Mouse (Mus musculus) limb, embryonic 11.5 days (tissue): ENCODE data around the gene Msmp. TPM values are rescaled to one million over a fixed set of nuclear protein-coding genes. Genes with fewer than 3 reads are reported as not detected.

Experiments used
- ATAC-seq: fragments of 200-750 bp; cut with Nextera tagmentation; 2 replicates; pipeline ENCODE4 v1.8.0; 2017; ENCODE audit warnings: low read depth; ENCODE audit not compliant: insufficient number of reproducible peaks, low FRiP score, low TSS enrichment
- DNase-seq: peaks from one replicate; pipeline ENCODE4 v3.0.0-alpha.2; 2015; ENCODE audit warnings: low spot score
- H3K27ac ChIP-seq: fragments of 300-500 bp; sonication (generic); replicated peaks from 2 replicates; pipeline ENCODE4 v1.5.1; 2014; ENCODE audit warnings: low read depth, mild to moderate bottlenecking, low read length
- H3K27me3 ChIP-seq: fragments of 300-500 bp; sonication (generic); 2 replicates; pipeline ENCODE4 v1.6.1; 2014; ENCODE audit warnings: mild to moderate bottlenecking, low read length, mixed read lengths; ENCODE audit not compliant: control insufficient read depth, insufficient read depth
- H3K36me3 ChIP-seq: fragments of 300-500 bp; sonication (generic); 2 replicates; pipeline ENCODE4 v1.6.1; 2014; ENCODE audit warnings: mild to moderate bottlenecking, low read length, moderate library complexity, mixed read lengths; ENCODE audit not compliant: control insufficient read depth, insufficient read depth
- H3K4me1 ChIP-seq: fragments of 300-500 bp; sonication (generic); 2 replicates; pipeline ENCODE4 v1.6.1; 2014; ENCODE audit warnings: low read length, mixed read lengths; ENCODE audit not compliant: control insufficient read depth, insufficient read depth
- H3K4me2 ChIP-seq: fragments of 300-500 bp; sonication (generic); 2 replicates; pipeline ENCODE4 v1.6.1; 2014; ENCODE audit warnings: low read depth, mild to moderate bottlenecking, moderate library complexity; ENCODE audit not compliant: severe bottlenecking
- H3K4me3 ChIP-seq: fragments of 300-500 bp; sonication (generic); 2 replicates; pipeline ENCODE4 v1.5.1; 2014; ENCODE audit warnings: low read depth, low read length
- H3K9ac ChIP-seq: fragments of 300-500 bp; sonication (generic); 2 replicates; pipeline ENCODE4 v1.6.1; 2014; ENCODE audit warnings: mild to moderate bottlenecking, low read length
- H3K9me3 ChIP-seq: fragments of 300-500 bp; sonication (generic); 2 replicates; pipeline ENCODE4 v1.6.1; 2016; ENCODE audit warnings: low read length; ENCODE audit not compliant: control insufficient read depth
- WGBS: fragments of 180-500 bp; shearing (Covaris S2); extraction: QIAGEN DNeasy Blood & Tissue Kit; methylation state at CpG from one replicate; pipeline ENCODE4 v1.1.7; 2014; 5-methylcytosine and 5-hydroxymethylcytosine counted together
- polyA plus RNA-seq: library from polyadenylated mRNA; unstranded; fragments of >200 nt; fragmentation: Nextera tagmentation; extraction: Ambion mirVana; gene quantifications from 2 replicates; pipeline ENCODE4 v1.2.1, GENCODE M21; 2014

Msmp gene
- polyA plus RNA-seq: 2.3 TPM in 1 of 2 replicates, not detected in the other

GRCm38 (mm10) chr4:43584444-43585416, at the start of gene Msmp:
TSS of gene Msmp (minus strand) at chr4:43584494.
- WGBS: 66% methylated on average over 12 of the region's 12 CpGs
- no peak within 1 kb of the TSS for H3K27ac ChIP-seq
- H3K9me3 ChIP-seq: no peaks in the 10 kb centered on the region

GRCm38 (mm10) chr4:43633736-43634135, 49.4 kb upstream of the Msmp start:
- H3K4me2 ChIP-seq: no peak overlapping the region
- H3K9me3 ChIP-seq: no peaks in the 10 kb centered on the region
- H3K27ac ChIP-seq: no peak overlapping the region
- DNase-seq (no peak), ATAC-seq (no peak)
- no peak overlapping the region for H3K9ac ChIP-seq
- WGBS: 87% methylated on average over 2 of the region's 2 CpGs
- H3K4me1 ChIP-seq: peaks cover 12% of the 10 kb centered on the region
- H3K36me3 ChIP-seq: no peaks in the 10 kb centered on the region
- H3K4me3 ChIP-seq: no peak overlapping the region
- peaks cover 5% of the 10 kb centered on the region; the same call in 1 of the 2 replicates for H3K27me3 ChIP-seq

More at GRCm38 (mm10) chr4:43584444-43585416, at the start of gene Msmp:
- Histone ChIP-seq H3K4me1 (peaks cover 10% of the 10 kb centered on the region; the same call in 1 of the 2 replicates), H3K4me2 (no peak within 1 kb of the TSS), H3K36me3 (peaks cover 18% of the 10 kb centered on the region), H3K27me3 (no peaks in the 10 kb centered on the region), H3K9ac (0 out of 2 replicates have a peak within 1 kb of the TSS, but pooled peaks have one; percentile 12), H3K4me3 (no peak within 1 kb of the TSS)
- ATAC-seq: no peak
- no peak for DNase-seq

- Histone ChIP-seq H3K4me3 (no peak overlapping the region), H3K36me3 (no peaks in the 10 kb centered on the region), H3K4me1 (peaks cover 12% of the 10 kb centered on the region), H3K9ac (no peak overlapping the region), H3K4me2 (no peak overlapping the region), H3K9me3 (no peaks in the 10 kb centered on the region), H3K27ac (no peak overlapping the region), H3K27me3 (peaks cover 5% of the 10 kb centered on the region; the same call in 1 of the 2 replicates)
- no peak for DNase-seq
- no peak for ATAC-seq
- WGBS: 78% methylated on average over 8 of the region's 8 CpGs
Measured at GRCm38 (mm10) chr4:43633296-43633695, 49.0 kb upstream of the Msmp start.

- H3K27me3 ChIP-seq: peaks cover 5% of the 10 kb centered on the region; the same call in 1 of the 2 replicates
- DNase-seq (peak; percentile 33), ATAC-seq (no peak)
- 43% methylated on average over 42 of the region's 42 CpGs for WGBS
- peak overlapping the region; percentile 53 for H3K4me3 ChIP-seq
- H3K9me3 ChIP-seq: no peaks in the 10 kb centered on the region
- H3K27ac ChIP-seq: no peak overlapping the region
- no peaks in the 10 kb centered on the region for H3K36me3 ChIP-seq
- peak overlapping the region; percentile 89 for H3K9ac ChIP-seq
- peak overlapping the region; percentile 90 for H3K4me2 ChIP-seq
- peaks cover 12% of the 10 kb centered on the region for H3K4me1 ChIP-seq
Measured at GRCm38 (mm10) chr4:43631956-43632920, 47.9 kb upstream of the Msmp start.

- peak; percentile 68 for DNase-seq
- Histone ChIP-seq H3K27ac (no peak within 1 kb of the TSS), H3K9me3 (no peaks in the 10 kb centered on the region), H3K4me1 (peaks cover 12% of the 10 kb centered on the region), H3K4me3 (peak within 1 kb of the TSS; percentile 53), H3K27me3 (peaks cover 5% of the 10 kb centered on the region; the same call in 1 of the 2 replicates), H3K36me3 (no peaks in the 10 kb centered on the region), H3K9ac (peak within 1 kb of the TSS; percentile 89), H3K4me2 (peak within 1 kb of the TSS; percentile 90)
- under 1% methylated on average over 37 of the region's 70 CpGs for WGBS
- ATAC-seq: 0 out of 2 replicates have a peak, but pooled peaks have one; percentile 40
Measured at GRCm38 (mm10) chr4:43631046-43631955, 47.0 kb upstream of the Msmp start, which contains the start of gene Npr2. TSS of gene Npr2 (plus strand) at chr4:43631935.

GRCm38 (mm10) chr4:43630671-43631045, 46.4 kb upstream of the Msmp start:
- Histone ChIP-seq H3K9me3 (no peaks in the 10 kb centered on the region; the same call in 1 of the 2 replicates), H3K27me3 (peaks cover 5% of the 10 kb centered on the region; the same call in 1 of the 2 replicates), H3K9ac (no peak overlapping the region), H3K27ac (no peak overlapping the region), H3K4me2 (peak overlapping the region; percentile 90), H3K36me3 (no peaks in the 10 kb centered on the region), H3K4me1 (peaks cover 12% of the 10 kb centered on the region), H3K4me3 (peak overlapping the region; percentile 53)
- DNase-seq: no peak
- WGBS: 21% methylated on average over 5 of the region's 5 CpGs
- ATAC-seq: no peak

GRCm38 (mm10) chr4:43630030-43630581, 45.8 kb upstream of the Msmp start:
- Histone ChIP-seq H3K9ac (no peak overlapping the region), H3K27me3 (peaks cover 5% of the 10 kb centered on the region; the same call in 1 of the 2 replicates), H3K4me2 (no peak overlapping the region), H3K4me3 (no peak overlapping the region), H3K36me3 (no peaks in the 10 kb centered on the region), H3K4me1 (peaks cover 12% of the 10 kb centered on the region), H3K27ac (no peak overlapping the region), H3K9me3 (peaks cover 4% of the 10 kb centered on the region; the same call in 1 of the 2 replicates)
- 8% methylated on average over 5 of the region's 5 CpGs for WGBS
- ATAC-seq: 0 out of 2 replicates have a peak, but pooled peaks have one; percentile 11
- peak; percentile 82 for DNase-seq
